Mouse (Mus musculus) heart, embryonic 10.5 days (tissue): ENCODE measurements around the gene Cacna1a. TPM values are rescaled to one million over a fixed set of nuclear protein-coding genes. Genes with fewer than 3 reads are reported as not detected.

Experiments
- DNase-seq: peaks from one replicate; pipeline ENCODE4 v3.0.0-alpha.2; 2017; ENCODE audit warnings: low spot score
- H3K27ac ChIP-seq: fragments of 300-500 bp; sonication (generic); 2 replicates; pipeline ENCODE4 v1.5.1; 2016; ENCODE audit warnings: mild to moderate bottlenecking
- H3K27me3 ChIP-seq: fragments of 300-500 bp; sonication (generic); 2 replicates; pipeline ENCODE4 v1.6.1; 2016; ENCODE audit warnings: mild to moderate bottlenecking; ENCODE audit not compliant: poor library complexity, insufficient read depth, severe bottlenecking
- H3K36me3 ChIP-seq: fragments of 300-500 bp; sonication (generic); 2 replicates; pipeline ENCODE4 v1.6.1; 2016; ENCODE audit warnings: mild to moderate bottlenecking, moderate library complexity
- H3K4me1 ChIP-seq: fragments of 300-500 bp; sonication (generic); 2 replicates; pipeline ENCODE4 v1.6.1; 2016; ENCODE audit warnings: mild to moderate bottlenecking
- H3K4me3 ChIP-seq: fragments of 300-500 bp; sonication (generic); 2 replicates; pipeline ENCODE4 v1.5.1; 2016; ENCODE audit warnings: mild to moderate bottlenecking, moderate library complexity
- H3K9me3 ChIP-seq: fragments of 300-500 bp; sonication (generic); 2 replicates; pipeline ENCODE4 v1.6.1; 2016; ENCODE audit warnings: mild to moderate bottlenecking, moderate library complexity
- WGBS: fragments of 180-500 bp; shearing (Covaris S2); methylation state at CpG from one replicate; pipeline ENCODE4 v1.1.7; 2016; 5-methylcytosine and 5-hydroxymethylcytosine counted together
- polyA plus RNA-seq: library from polyadenylated mRNA; unstranded; fragments of >200 nt; fragmentation: Nextera tagmentation; extraction: Ambion mirVana; gene quantifications from 2 replicates; pipeline ENCODE4 v1.2.1, GENCODE M21; 2016

The Cacna1a gene
- polyA plus RNA-seq, 1 experiment from 2014 or later: 5.4 TPM

- peak overlapping the region; percentile 77 for H3K4me3 ChIP-seq
- no peaks in the 10 kb centered on the region for H3K36me3 ChIP-seq
- no peak overlapping the region for H3K27ac ChIP-seq
- 21% methylated on average over 14 of the region's 14 CpGs for WGBS
- no peak for DNase-seq
- H3K4me1 ChIP-seq: peaks cover 14% of the 10 kb centered on the region
- peaks cover 95% of the 10 kb centered on the region for H3K27me3 ChIP-seq
- H3K9me3 ChIP-seq: peaks cover 4% of the 10 kb centered on the region
These were observed 27.8 kb downstream of the Cacna1a start for GRCm38 (mm10) chr8:84416041-84416440.

GRCm38 (mm10) chr8:84416915-84417314 is 28.7 kb downstream of the Cacna1a start:
- H3K36me3 ChIP-seq: no peaks in the 10 kb centered on the region
- H3K4me3 ChIP-seq: no peak overlapping the region
- H3K4me1 ChIP-seq: peaks cover 14% of the 10 kb centered on the region
- H3K9me3 ChIP-seq: peaks cover 4% of the 10 kb centered on the region
- DNase-seq: no peak
- peaks cover 88% of the 10 kb centered on the region for H3K27me3 ChIP-seq
- H3K27ac ChIP-seq: no peak overlapping the region
- 72% methylated on average over 6 of the region's 6 CpGs for WGBS

- Histone ChIP-seq H3K27me3 (peaks cover 78% of the 10 kb centered on the region), H3K4me1 (peaks cover 14% of the 10 kb centered on the region), H3K9me3 (peaks cover 4% of the 10 kb centered on the region), H3K27ac (no peak overlapping the region), H3K36me3 (no peaks in the 10 kb centered on the region), H3K4me3 (no peak overlapping the region)
- 54% methylated on average over 5 of the region's 5 CpGs for WGBS
- DNase-seq: no peak
These were observed 29.6 kb downstream of the Cacna1a start for GRCm38 (mm10) chr8:84417840-84418239.

GRCm38 (mm10) chr8:84424426-84424825 is 36.2 kb downstream of the Cacna1a start:
- no peak overlapping the region for H3K27ac ChIP-seq
- no peaks in the 10 kb centered on the region for H3K36me3 ChIP-seq
- peaks cover 19% of the 10 kb centered on the region for H3K27me3 ChIP-seq
- WGBS: 73% methylated on average over 3 of the region's 3 CpGs
- peaks cover 6% of the 10 kb centered on the region; the same call in 1 of the 2 replicates for H3K4me1 ChIP-seq
- no peak for DNase-seq
- no peaks in the 10 kb centered on the region for H3K9me3 ChIP-seq
- no peak overlapping the region for H3K4me3 ChIP-seq

- 83% methylated on average over 7 of the region's 7 CpGs for WGBS
- Histone ChIP-seq H3K27ac (no peak overlapping the region), H3K4me1 (peaks cover 6% of the 10 kb centered on the region; the same call in 1 of the 2 replicates), H3K27me3 (peaks cover 7% of the 10 kb centered on the region; the same call in 1 of the 2 replicates), H3K36me3 (no peaks in the 10 kb centered on the region), H3K9me3 (no peaks in the 10 kb centered on the region), H3K4me3 (no peak overlapping the region)
- DNase-seq: no peak
These were observed 37.8 kb downstream of the Cacna1a start for GRCm38 (mm10) chr8:84426087-84426486.

GRCm38 (mm10) chr8:84426582-84426981 is 38.3 kb downstream of the Cacna1a start:
- H3K4me3 ChIP-seq: no peak overlapping the region
- H3K9me3 ChIP-seq: no peaks in the 10 kb centered on the region
- no peak for DNase-seq
- H3K27me3 ChIP-seq: peaks cover 9% of the 10 kb centered on the region; the same call in 1 of the 2 replicates
- WGBS: 75% methylated on average over 8 of the region's 8 CpGs
- no peak overlapping the region for H3K27ac ChIP-seq
- H3K36me3 ChIP-seq: no peaks in the 10 kb centered on the region
- peaks cover 6% of the 10 kb centered on the region; the same call in 1 of the 2 replicates for H3K4me1 ChIP-seq

GRCm38 (mm10) chr8:84428034-84428433 is 39.8 kb downstream of the Cacna1a start:
- Histone ChIP-seq H3K9me3 (no peaks in the 10 kb centered on the region), H3K4me1 (peaks cover 6% of the 10 kb centered on the region; the same call in 1 of the 2 replicates), H3K36me3 (no peaks in the 10 kb centered on the region), H3K27ac (no peak overlapping the region), H3K27me3 (peaks cover 10% of the 10 kb centered on the region; the same call in 1 of the 2 replicates), H3K4me3 (no peak overlapping the region)
- DNase-seq: no peak
- WGBS: 80% methylated on average over 5 of the region's 5 CpGs

GRCm38 (mm10) chr8:84429014-84429413 is 40.8 kb downstream of the Cacna1a start:
- DNase-seq: no peak
- Histone ChIP-seq H3K27ac (no peak overlapping the region), H3K9me3 (no peaks in the 10 kb centered on the region), H3K4me1 (peaks cover 6% of the 10 kb centered on the region; the same call in 1 of the 2 replicates), H3K4me3 (no peak overlapping the region), H3K27me3 (peaks cover 10% of the 10 kb centered on the region; the same call in 1 of the 2 replicates), H3K36me3 (no peaks in the 10 kb centered on the region)
- 35% methylated on average over 4 of the region's 4 CpGs for WGBS

GRCm38 (mm10) chr8:84429492-84429891 is 41.3 kb downstream of the Cacna1a start:
- Histone ChIP-seq H3K4me3 (no peak overlapping the region), H3K27ac (no peak overlapping the region), H3K27me3 (peaks cover 10% of the 10 kb centered on the region; the same call in 1 of the 2 replicates), H3K9me3 (no peaks in the 10 kb centered on the region), H3K4me1 (peaks cover 6% of the 10 kb centered on the region; the same call in 1 of the 2 replicates), H3K36me3 (no peaks in the 10 kb centered on the region)
- no peak for DNase-seq
- 8% methylated on average over 5 of the region's 5 CpGs for WGBS

- no peak for DNase-seq
- no peak overlapping the region for H3K4me3 ChIP-seq
- H3K4me1 ChIP-seq: no peaks in the 10 kb centered on the region
- H3K27me3 ChIP-seq: 0 out of 2 replicates have a peak, but pooled peaks cover 6% of the 10 kb centered on the region
- WGBS: 77% methylated on average over 10 of the region's 10 CpGs
- no peaks in the 10 kb centered on the region for H3K9me3 ChIP-seq
- no peaks in the 10 kb centered on the region for H3K36me3 ChIP-seq
- no peak overlapping the region for H3K27ac ChIP-seq
These were observed 47.1 kb downstream of the Cacna1a start for GRCm38 (mm10) chr8:84435370-84435769.

- no peak for DNase-seq
- Histone ChIP-seq H3K4me3 (no peak overlapping the region), H3K27ac (no peak overlapping the region), H3K36me3 (no peaks in the 10 kb centered on the region), H3K4me1 (peaks cover 6% of the 10 kb centered on the region), H3K27me3 (no peaks in the 10 kb centered on the region), H3K9me3 (no peaks in the 10 kb centered on the region)
- 79% methylated on average over 7 of the region's 7 CpGs for WGBS
These were observed 51.6 kb downstream of the Cacna1a start for GRCm38 (mm10) chr8:84439813-84440212.

GRCm38 (mm10) chr8:84442043-84442442 is 53.8 kb downstream of the Cacna1a start:
- Histone ChIP-seq H3K4me1 (peaks cover 6% of the 10 kb centered on the region), H3K36me3 (no peaks in the 10 kb centered on the region), H3K27me3 (no peaks in the 10 kb centered on the region), H3K27ac (no peak overlapping the region), H3K9me3 (no peaks in the 10 kb centered on the region), H3K4me3 (no peak overlapping the region)
- 9% methylated on average over 1 of the region's 1 CpGs for WGBS
- DNase-seq: no peak

- Histone ChIP-seq H3K4me3 (no peak overlapping the region), H3K27ac (no peak overlapping the region), H3K36me3 (no peaks in the 10 kb centered on the region), H3K27me3 (no peaks in the 10 kb centered on the region; the same call in 1 of the 2 replicates), H3K9me3 (no peaks in the 10 kb centered on the region), H3K4me1 (peaks cover 6% of the 10 kb centered on the region)
- DNase-seq: no peak
- 78% methylated on average over 9 of the region's 9 CpGs for WGBS
These were observed 58.3 kb downstream of the Cacna1a start for GRCm38 (mm10) chr8:84446571-84446991.

- WGBS: 20% methylated on average over 6 of the region's 6 CpGs
- Histone ChIP-seq H3K27ac (no peak overlapping the region), H3K36me3 (no peaks in the 10 kb centered on the region), H3K27me3 (no peaks in the 10 kb centered on the region; the same call in 1 of the 2 replicates), H3K4me1 (peaks cover 7% of the 10 kb centered on the region), H3K4me3 (no peak overlapping the region), H3K9me3 (no peaks in the 10 kb centered on the region)
- peak; percentile 89 for DNase-seq
These were observed 66.3 kb downstream of the Cacna1a start for GRCm38 (mm10) chr8:84454532-84454931.
